Mouse (Mus musculus): Measurements from ENCODE around the gene Rab26. TPM values are rescaled to one million over a fixed set of nuclear protein-coding genes. Genes with fewer than 3 reads are reported as not detected.
A peak's percentile ranks its signal among the peaks of the same experiment; 100 is the strongest.

Rab26 gene
- total and polyA plus RNA-seq, 3 experiments, result 0.36 to 1.3 (median 0.40) TPM

DNA sequence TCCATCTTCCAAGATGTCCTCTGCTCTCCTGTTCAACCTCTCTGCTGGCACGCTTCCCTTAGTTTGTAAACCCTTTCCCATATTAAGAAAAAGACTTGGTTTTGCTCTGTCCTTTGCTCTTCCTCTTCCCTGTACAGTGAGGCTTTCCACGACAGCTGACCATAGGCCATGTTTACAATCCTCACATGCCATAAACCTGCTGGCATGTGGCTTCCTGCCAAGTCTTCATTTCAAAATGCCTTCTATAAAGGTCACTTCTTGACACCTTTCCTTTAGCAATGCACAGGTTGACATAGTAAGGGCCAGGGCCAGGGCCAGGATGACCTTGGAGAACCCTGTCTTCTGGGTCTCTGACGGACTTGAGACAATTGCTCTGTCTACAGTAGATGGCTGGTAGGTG, 12.2 kb upstream of the Rab26 start:
- DNase-seq (ENCODE audit: extremely low read depth), result no peak
- H3K9me3 ChIP-seq (replicated peaks; ENCODE audit: low read length), result no peaks in the 10 kb centered on the region
- no peak overlapping the region for H3K27ac ChIP-seq (ENCODE audit: insufficient read depth, low read depth)
- no peaks in the 10 kb centered on the region for H3K79me2 ChIP-seq (replicated peaks; ENCODE audit: control insufficient read depth, extremely low read depth, insufficient read depth, poor library complexity, severe bottlenecking)
- in situ Hi-C loops (cut with MboI; ENCODE audit: low pct_ligation_motif_present, low pct_unique_long_range_greater_than_20kb, low sequenced_read_pairs), result loop anchor here (5.0 kb wide), 1 partner anchor 96 kb away; no protein-coding TSS in a partner anchor
- no peak overlapping the region for H3K4me2 ChIP-seq (ENCODE audit: insufficient read depth, low read depth, poor library complexity, severe bottlenecking)
- dilution Hi-C loops (cut with MboI; ENCODE audit: extremely low pct_ligation_motif_present, extremely low pct_unique_long_range_greater_than_20kb, low sequenced_read_pairs), result no loop called here
- H3K27me3 ChIP-seq (replicated peaks), result no peaks in the 10 kb centered on the region
- no peak overlapping the region for H3K9ac ChIP-seq (ENCODE audit: insufficient read depth, low read depth)
- no peaks in the 10 kb centered on the region for H3K36me3 ChIP-seq (replicated peaks in 1 of 2; ENCODE audit: control insufficient read depth in 1 of 2, insufficient read depth in 1 of 2, low read length in 1 of 2)
- H3K4me1 ChIP-seq (ENCODE audit: control insufficient read depth in 1 of 2, insufficient read depth in 2 of 2), result peaks cover 4 to 14% of the 10 kb centered on the region in 2 experiments; a peak in 3 of 4 replicates
- TF ChIP-seq IRF4 (IDR thresholded peaks at IDR 0.05; ENCODE audit: low read depth, low read length) (no peak), NRF1 (IDR thresholded peaks at IDR 0.05; ENCODE audit: low read depth, low read length) (no peak), GABPA (IDR thresholded peaks at IDR 0.05; ENCODE audit: insufficient replicate concordance, low read depth, low read length) (no peak), USF2 (conservative IDR thresholded peaks at IDR 0.05; ENCODE audit: low read depth, low read length) (no peak), TBP (conservative IDR thresholded peaks at IDR 0.05; ENCODE audit: low read depth, low read length) (no peak), UBTF (IDR thresholded peaks at IDR 0.05; ENCODE audit: low read depth, low read length) (no peak), MYC (IDR thresholded peaks at IDR 0.05; ENCODE audit: low read depth, low read length) (no peak), RAD21 (IDR thresholded peaks at IDR 0.05; ENCODE audit: low read depth, low read length) (no peak), KAT2A (IDR thresholded peaks at IDR 0.05; ENCODE audit: insufficient replicate concordance, low read length) (no peak), BHLHE40 (IDR thresholded peaks at IDR 0.05; ENCODE audit: low read depth, low read length) (no peak), POLR2A (IDR thresholded peaks at IDR 0.05; ENCODE audit: low read depth, low read length) (no peak)
- no peak overlapping the region for H3K4me3 ChIP-seq (replicated peaks in 1 of 3; ENCODE audit: low read depth in 2 of 3, low read length in 2 of 3, poor library complexity in 1 of 3)

- no peak overlapping the region for H3K9ac ChIP-seq (ENCODE audit: insufficient read depth, low read depth)
- H3K4me3 ChIP-seq (replicated peaks in 1 of 3; ENCODE audit: low read depth in 2 of 3, low read length in 2 of 3, poor library complexity in 1 of 3), result no peak overlapping the region
- dilution Hi-C loops (cut with MboI; ENCODE audit: extremely low pct_ligation_motif_present, extremely low pct_unique_long_range_greater_than_20kb, low sequenced_read_pairs) (no loop called here), in situ Hi-C loops (cut with MboI; ENCODE audit: low pct_ligation_motif_present, low pct_unique_long_range_greater_than_20kb, low sequenced_read_pairs) (loop anchor here (5.0 kb wide), 1 partner anchor 97 kb away; no protein-coding TSS in a partner anchor)
- H3K79me2 ChIP-seq (replicated peaks; ENCODE audit: control insufficient read depth, extremely low read depth, insufficient read depth, poor library complexity, severe bottlenecking), result no peaks in the 10 kb centered on the region
- H3K36me3 ChIP-seq (replicated peaks in 1 of 2; ENCODE audit: control insufficient read depth in 1 of 2, insufficient read depth in 1 of 2, low read length in 1 of 2), result no peaks in the 10 kb centered on the region
- no peaks in the 10 kb centered on the region for H3K9me3 ChIP-seq (replicated peaks; ENCODE audit: low read length)
- no peak overlapping the region for H3K4me2 ChIP-seq (ENCODE audit: insufficient read depth, low read depth, poor library complexity, severe bottlenecking)
- H3K4me1 ChIP-seq (ENCODE audit: control insufficient read depth in 1 of 2, insufficient read depth in 2 of 2), result peaks cover 6 to 14% of the 10 kb centered on the region in 2 experiments
- TF ChIP-seq RAD21 (IDR thresholded peaks at IDR 0.05; ENCODE audit: low read depth, low read length), result peak; percentile 1
- peak; percentile 60; the same call in 1 of the 2 replicates for TF ChIP-seq IRF4 (IDR thresholded peaks at IDR 0.05; ENCODE audit: low read depth, low read length)
- no peak for TF ChIP-seq JUN (IDR thresholded peaks at IDR 0.05; ENCODE audit: insufficient read depth, low read depth, low read length)
- TF ChIP-seq JUND (conservative IDR thresholded peaks at IDR 0.05; ENCODE audit: low read depth, low read length), result no peak; the same call in 1 of the 2 replicates
- TF ChIP-seq CTCF (conservative IDR thresholded peaks at IDR 0.05 in 1 of 2, IDR thresholded peaks at IDR 0.05 in 1 of 2; ENCODE audit: low read depth in 2 of 2, low read length in 2 of 2), result peak in 1 of 2 experiments; percentile 50; a peak in 2 of 4 replicates
- no peak for TF ChIP-seq CHD1 (IDR thresholded peaks at IDR 0.05; ENCODE audit: low read depth, low read length)
- 0 out of 2 replicates have a peak, but pooled peaks have one; percentile 20 for TF ChIP-seq MEF2A (IDR thresholded peaks at IDR 0.05; ENCODE audit: borderline replicate concordance, low read depth, low read length)
- no peaks in the 10 kb centered on the region for H3K27me3 ChIP-seq (replicated peaks)
- no peak for DNase-seq (ENCODE audit: extremely low read depth)
- H3K27ac ChIP-seq (ENCODE audit: insufficient read depth, low read depth), result no peak overlapping the region
Measured at GRCm38 (mm10) chr17:24545247-24545646, 11.2 kb upstream of the Rab26 start.
